Mouse (Mus musculus) bone marrow, adult 2 months (tissue): ENCODE measurements around the gene Fzd5.

ENCODE experiments used
- CTCF ChIP-seq: fragments of 200-500 bp; IDR thresholded peaks from 2 replicates; pipeline ENCODE4 v1.5.1; 2011; ENCODE audit warnings: low read length, control low read depth; ENCODE audit not compliant: control insufficient read depth, insufficient read depth
- POLR2A ChIP-seq: fragments of 200-500 bp; IDR thresholded peaks from 2 replicates; pipeline ENCODE4 v1.6.1; 2011; ENCODE audit warnings: low read depth, mild to moderate bottlenecking, control low read depth, low read length, borderline replicate concordance; ENCODE audit not compliant: control insufficient read depth

- TF ChIP-seq POLR2A = no peak
- no peak for TF ChIP-seq CTCF
Measured at GRCm38 (mm10) chr1:64695156-64695555, 42.4 kb downstream of the Fzd5 start.
